Mouse (Mus musculus): Measurements from ENCODE around the gene Dusp5. TPM values are rescaled to one million over a fixed set of nuclear protein-coding genes. Genes with fewer than 3 reads are reported as not detected.

Gene Dusp5
- total RNA-seq, 2 experiments from 2014 or later = 7.7 to 13.0 TPM

- no peak for DNase-seq (ENCODE audit: low spot score in 2 of 2)
- intact Hi-C loops (cut with DNase I) = no loop called here
These were observed 8.1 kb downstream of the Dusp5 start for GRCm38 (mm10) chr19:53536731-53537666.

DNA sequence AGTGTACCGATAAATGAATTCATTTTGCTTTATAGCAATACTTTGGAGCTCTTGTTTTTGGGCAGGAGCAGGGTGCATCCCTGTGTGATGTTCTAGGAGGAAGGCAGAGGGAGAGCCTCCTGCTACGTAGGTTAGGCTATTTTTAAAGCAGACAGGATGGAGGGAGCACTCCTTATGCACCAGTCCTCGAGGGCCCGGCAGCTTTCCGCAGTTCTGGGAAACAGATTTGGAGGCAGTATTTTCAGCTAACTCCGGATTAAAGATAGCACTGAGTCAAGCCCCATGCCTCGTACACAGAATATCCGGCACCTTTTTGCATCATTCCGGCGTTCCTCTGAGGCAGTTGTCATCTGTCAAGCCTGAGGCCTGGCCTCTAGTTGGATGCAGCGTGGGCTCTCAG, 9.1 kb downstream of the Dusp5 start:
- intact Hi-C loops (cut with DNase I) = no loop called here
- peak in 1 of 2 experiments; percentile 60 for DNase-seq (ENCODE audit: low spot score in 2 of 2)

- no peak for DNase-seq (ENCODE audit: low spot score in 2 of 2)
- intact Hi-C loops (cut with DNase I) = no loop called here
These were observed 9.9 kb downstream of the Dusp5 start for GRCm38 (mm10) chr19:53538796-53539195.

DNA sequence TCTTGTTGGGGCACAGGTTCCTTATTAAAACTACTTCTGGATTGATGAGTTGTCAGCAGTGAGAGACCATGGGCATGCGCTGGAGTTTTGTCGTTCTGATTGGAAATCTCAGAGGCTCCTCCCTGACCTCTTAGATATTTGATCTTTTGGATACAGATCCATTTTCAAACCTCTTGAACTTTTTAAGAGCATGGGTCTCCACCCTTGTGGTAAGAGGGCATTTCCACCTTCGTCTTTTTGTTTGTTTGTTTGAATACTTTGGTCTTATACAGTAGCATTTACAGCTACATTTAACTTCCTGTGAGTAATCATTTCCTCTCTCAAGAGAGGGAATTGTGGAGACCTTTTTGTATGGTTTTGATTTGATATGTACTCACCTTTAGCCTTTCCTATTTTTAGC, 10.4 kb downstream of the Dusp5 start:
- no peak for DNase-seq (ENCODE audit: low spot score in 2 of 2)
- intact Hi-C loops (cut with DNase I) = no loop called here

- intact Hi-C loops (cut with DNase I) = no loop called here
These were observed 14.7 kb downstream of the Dusp5 start for GRCm38 (mm10) chr19:53543602-53544001.

GRCm38 (mm10) chr19:53544923-53545561, 16.1 kb downstream of the Dusp5 start:
- no peak for DNase-seq (ENCODE audit: low spot score in 2 of 2)
- intact Hi-C loops (cut with DNase I) = no loop called here

More at GRCm38 (mm10) chr19:53543602-53544001, 14.7 kb downstream of the Dusp5 start:
- DNase-seq (ENCODE audit: low spot score in 2 of 2) = no peak

GRCm38 (mm10) chr19:53547597-53547996, 18.7 kb downstream of the Dusp5 start:
- intact Hi-C loops (cut with DNase I) = no loop called here
- no peak for DNase-seq (ENCODE audit: low spot score in 2 of 2)

DNA sequence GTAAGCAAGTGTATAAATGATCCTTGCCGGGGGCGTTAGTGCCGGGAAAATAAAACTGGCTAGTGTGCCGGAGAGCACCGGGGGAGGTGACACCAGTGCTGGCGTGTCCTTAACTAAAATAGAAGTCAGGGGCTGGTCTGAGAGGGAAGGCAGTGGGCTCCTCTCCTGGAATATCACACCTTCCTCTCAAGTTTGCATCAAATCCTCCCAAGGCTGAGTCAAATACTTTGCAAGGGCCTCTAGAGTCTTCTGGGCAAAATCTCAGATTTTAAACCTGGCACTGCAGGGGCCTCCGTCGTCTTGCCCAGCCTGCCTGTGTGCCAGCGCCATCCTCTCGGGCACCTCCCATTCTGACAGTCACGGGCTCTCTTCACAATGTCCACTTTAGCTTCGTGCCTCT, 22.1 kb downstream of the Dusp5 start:
- intact Hi-C loops (cut with DNase I) = no loop called here
- DNase-seq (ENCODE audit: low spot score in 2 of 2) = peak in 1 of 2 experiments; percentile 68

DNA sequence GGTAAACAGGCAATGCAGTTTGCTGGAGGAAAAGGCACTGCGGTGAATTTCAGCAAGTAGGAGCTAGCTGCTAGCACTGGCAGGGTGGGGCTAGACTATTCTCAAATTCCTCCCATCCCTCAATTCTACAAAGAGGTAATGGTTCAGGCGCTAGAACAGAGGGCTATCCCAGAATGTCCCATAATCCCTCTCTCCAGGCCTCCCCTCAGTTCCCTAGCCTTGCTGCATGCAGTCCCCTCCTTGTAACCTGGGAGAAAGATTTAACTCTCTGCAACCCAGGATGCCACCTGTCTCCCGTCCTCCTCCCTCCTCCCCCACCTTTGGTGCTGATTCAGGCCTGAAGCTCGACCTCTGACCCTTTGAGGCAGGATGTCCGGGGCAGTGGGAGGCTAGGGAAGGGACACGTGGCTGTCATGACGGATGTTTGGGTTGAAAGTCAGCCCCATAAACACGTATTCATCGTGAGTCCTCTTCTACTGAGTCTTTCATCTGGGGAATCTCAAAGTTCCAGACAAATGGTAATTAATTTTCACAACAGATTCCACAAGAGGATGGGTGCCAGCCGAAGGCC, 23.4 kb downstream of the Dusp5 start:
- intact Hi-C loops (cut with DNase I) = no loop called here
- DNase-seq (ENCODE audit: low spot score in 2 of 2) = no peak

GRCm38 (mm10) chr19:53552795-53553194, 23.9 kb downstream of the Dusp5 start:
- intact Hi-C loops (cut with DNase I) = no loop called here
- no peak for DNase-seq (ENCODE audit: low spot score in 2 of 2)

DNA sequence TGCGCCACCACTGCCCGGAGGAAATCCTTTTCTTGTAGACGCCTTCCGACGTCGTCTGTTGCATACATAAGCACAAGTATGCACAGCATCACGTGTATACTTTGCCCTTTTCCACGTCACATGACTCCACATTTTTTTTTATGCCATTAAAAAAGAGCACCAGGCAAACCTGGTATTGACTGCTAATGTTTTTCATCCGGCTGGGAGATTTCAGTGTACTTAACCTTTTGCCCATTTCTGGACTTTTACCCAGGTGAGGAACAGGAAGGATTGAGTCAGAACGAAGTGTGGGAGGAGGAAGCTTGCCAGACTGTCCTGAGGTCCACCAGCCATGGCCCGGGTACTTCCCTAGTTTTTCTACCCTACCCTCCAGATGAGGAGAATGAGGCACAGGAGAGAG, 25.5 kb downstream of the Dusp5 start:
- DNase-seq (ENCODE audit: low spot score in 2 of 2) = no peak
- intact Hi-C loops (cut with DNase I) = no loop called here

DNA sequence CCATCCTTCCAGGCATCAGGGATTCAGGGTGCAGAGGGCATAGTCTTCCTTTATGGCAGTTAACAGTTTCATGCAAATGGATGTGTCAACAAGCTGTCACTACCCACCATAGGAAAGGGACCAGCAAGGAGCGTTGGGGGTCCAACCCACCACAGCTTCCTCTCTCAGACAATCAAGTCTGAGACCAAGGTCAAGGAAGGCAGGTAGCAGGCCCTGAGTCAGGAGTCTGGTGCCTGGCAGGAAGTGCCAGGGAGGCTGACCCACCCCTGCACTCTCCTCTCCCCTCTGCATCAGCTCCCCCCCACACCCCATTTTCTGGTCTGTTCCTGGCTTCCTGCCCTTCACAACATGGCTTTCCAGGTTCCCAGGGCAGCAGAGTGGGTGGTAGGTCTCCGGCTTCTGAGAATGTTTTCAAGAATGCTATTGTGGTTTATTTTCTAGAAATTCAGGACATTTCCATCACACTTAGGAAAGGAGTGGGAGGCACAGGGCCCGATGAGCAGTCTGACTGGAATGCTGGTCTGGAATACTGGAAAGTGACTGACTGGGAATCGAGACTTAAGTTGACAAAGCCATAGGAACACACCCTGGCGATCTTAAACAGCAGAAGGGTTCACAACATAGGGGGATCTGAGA, 26.2 kb downstream of the Dusp5 start:
- intact Hi-C loops (cut with DNase I) = no loop called here
- DNase-seq (ENCODE audit: low spot score in 2 of 2) = no peak

DNA sequence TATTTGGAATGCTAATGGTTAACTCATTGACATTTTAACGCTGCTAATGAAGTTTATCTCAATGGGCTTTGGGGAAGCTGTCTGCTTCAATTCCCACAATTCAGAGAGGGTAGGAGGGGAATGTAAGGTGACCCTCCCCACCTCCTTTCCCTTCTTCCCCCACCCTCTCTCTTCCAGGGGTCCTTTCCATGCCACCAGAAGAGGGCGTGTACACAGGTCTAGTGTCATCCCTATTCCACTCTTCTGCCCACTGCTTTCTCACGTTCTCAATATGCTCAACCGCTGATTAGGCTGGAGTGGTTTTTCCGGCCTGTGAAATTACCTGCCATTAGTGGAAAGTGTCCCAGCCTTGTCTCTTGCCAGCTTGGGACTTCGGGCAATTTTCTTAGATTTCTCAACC, 27.9 kb downstream of the Dusp5 start:
- DNase-seq (ENCODE audit: low spot score in 2 of 2) = no peak
- intact Hi-C loops (cut with DNase I) = no loop called here

DNA sequence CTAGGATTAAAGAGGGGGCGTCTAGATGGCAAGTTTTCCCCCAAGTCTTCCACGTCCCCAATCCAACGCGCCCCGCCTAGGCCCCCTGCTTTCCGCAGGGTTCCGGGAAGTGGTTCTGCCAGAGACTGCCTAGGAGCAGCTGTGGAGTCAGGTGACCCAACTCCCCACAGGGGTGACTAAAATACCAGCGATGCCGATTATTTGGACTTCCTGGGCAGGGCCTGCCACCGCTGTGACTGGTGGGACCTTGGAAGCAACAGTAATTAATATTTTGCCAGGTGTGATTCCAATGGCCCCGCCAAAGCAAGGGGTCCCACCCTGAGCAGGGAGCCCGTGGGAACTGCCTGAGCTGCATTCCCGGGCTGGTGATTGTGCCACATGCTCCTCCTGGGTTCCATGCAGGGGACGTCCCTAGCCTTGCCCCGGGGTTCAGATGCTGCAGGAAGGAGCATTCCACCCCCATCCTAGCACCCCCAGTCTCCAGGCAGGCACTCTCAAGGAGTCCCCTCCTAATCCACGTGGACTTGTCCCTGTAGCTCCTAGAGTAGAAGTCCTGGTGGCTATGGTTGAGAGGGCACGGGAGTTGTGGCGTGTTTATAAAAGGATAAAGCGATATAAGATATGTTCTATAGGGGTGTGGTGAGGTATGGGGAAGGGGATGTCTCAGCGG, 28.5 kb downstream of the Dusp5 start:
- intact Hi-C loops (cut with DNase I) = no loop called here

DNA sequence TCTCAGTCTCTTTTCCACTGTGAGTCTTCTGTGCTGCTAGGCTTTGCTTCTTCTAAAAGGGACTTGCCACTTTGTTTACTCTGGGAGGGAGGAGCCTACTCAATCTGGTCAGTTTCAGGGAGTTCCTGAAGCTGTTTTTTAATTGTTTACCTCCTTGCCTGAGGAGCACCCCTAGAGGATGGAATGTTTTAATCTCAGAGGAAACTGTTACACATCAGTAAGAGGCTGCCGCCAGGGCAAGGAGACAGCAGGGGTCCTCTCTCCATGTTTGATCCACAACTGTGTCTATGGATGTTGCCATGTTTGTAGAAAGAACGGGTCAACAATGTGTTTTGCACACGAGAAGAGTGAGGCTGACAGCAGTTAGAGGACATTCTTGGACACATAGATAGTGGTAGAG, 31.5 kb downstream of the Dusp5 start:
- DNase-seq (ENCODE audit: low spot score in 2 of 2) = no peak
- intact Hi-C loops (cut with DNase I) = no loop called here

More for the DNA sequence above, 28.5 kb downstream of the Dusp5 start:
- DNase-seq (ENCODE audit: low spot score in 2 of 2) = no peak

DNA sequence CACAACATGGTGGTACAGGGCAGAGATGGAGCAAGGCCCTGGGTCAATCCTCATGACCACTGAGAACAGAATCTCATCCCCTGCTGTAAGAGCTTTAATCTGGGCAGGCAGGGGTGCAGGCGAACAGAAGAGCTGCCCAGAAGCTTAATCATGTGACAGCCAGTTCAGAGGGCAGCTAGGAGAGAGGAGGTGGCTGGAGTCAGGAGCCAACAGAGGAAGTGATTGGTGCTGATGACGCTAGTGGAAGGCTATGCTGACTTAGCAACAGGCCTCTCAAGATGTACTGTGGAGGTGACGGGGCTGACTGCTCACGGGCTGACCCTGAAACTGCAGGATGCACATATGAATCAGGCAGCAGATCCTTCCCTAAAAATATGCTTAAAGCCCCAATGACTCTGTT, 35.3 kb downstream of the Dusp5 start:
- intact Hi-C loops (cut with DNase I) = no loop called here
- no peak for DNase-seq (ENCODE audit: low spot score in 2 of 2)

DNA sequence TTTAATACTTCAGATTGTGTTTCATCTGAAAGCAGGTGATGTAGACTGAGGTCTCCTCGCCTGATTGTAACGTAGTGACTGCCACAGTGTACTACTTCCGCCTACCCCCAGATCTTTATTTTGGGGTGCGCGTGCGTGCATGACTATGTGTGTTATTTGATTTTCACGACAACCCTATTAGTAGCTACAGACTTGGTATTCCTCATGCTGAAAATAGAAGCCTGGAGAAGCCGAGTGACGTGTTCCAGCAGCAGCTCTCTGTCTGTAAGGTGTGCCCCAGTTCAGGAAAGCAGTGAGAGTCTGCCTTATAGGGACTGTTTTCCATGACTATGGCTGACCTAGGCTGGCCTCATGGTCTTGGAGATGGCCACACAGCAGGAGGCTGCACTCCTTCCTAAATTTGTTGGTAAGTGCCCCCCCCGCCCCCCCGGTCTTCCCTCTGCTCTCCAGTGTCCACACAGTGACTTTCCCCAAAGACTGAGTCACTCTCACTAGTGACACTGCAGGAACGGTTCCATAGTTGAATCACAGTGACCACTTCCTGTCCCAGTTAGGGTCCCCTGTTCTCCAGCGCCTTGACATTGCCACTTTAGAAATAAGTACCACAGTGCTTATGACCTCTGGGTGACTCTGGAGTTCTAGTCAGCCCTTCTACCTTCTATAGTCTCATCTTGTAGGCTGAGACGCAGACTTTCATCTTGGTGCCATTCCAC, 36.8 kb downstream of the Dusp5 start:
- intact Hi-C loops (cut with DNase I) = no loop called here
- no peak for DNase-seq (ENCODE audit: low spot score in 2 of 2)

DNA sequence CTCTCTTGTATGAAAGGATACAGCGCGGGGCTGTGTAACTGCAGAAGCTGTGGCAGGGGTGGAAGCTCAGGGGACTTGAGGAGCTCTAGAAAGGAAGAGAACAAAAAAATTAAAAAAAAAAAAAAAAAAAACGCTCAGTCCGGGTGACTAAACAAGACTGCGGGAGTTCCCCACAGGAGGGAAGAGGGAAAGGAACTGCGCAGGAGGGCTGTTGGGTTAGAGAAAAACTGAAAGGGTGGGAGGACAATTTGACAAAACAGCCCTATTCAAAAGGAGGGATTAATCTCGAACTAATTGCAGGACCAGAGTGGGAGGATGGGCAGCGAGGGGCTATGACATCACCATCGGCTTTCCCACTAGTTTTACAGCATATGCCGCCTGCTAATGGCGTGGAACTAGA, 39.0 kb downstream of the Dusp5 start:
- intact Hi-C loops (cut with DNase I) = no loop called here
- no peak for DNase-seq (ENCODE audit: low spot score in 2 of 2)

GRCm38 (mm10) chr19:53568553-53568952, 39.6 kb downstream of the Dusp5 start:
- intact Hi-C loops (cut with DNase I) = no loop called here
- DNase-seq (ENCODE audit: low spot score in 2 of 2) = no peak

All from left cerebral cortex, postnatal 36 days (tissue).